Mouse (Mus musculus) C2C12 (cell line): ENCODE data around the gene S1pr2.

ENCODE experiments used
- CEBPB ChIP-seq: IDR thresholded peaks from one replicate; pipeline ENCODE4 v1.6.1; 2011; ENCODE audit warnings: low read depth, mild to moderate bottlenecking, control low read depth, moderate library complexity
- CTCF ChIP-seq: IDR thresholded peaks from one replicate; pipeline ENCODE4 v1.5.1; 2011; ENCODE audit not compliant: control insufficient read depth, insufficient read depth, insufficient read length
- FOSL1 ChIP-seq: IDR thresholded peaks from one replicate; pipeline ENCODE4 v1.8.0; 2011; ENCODE audit warnings: mild to moderate bottlenecking, low read length; ENCODE audit not compliant: poor library complexity, insufficient read depth, severe bottlenecking
- MAX ChIP-seq: IDR thresholded peaks from one replicate; pipeline ENCODE4 v1.6.1; 2011; ENCODE audit warnings: mild to moderate bottlenecking, control low read depth
- MYOD1 ChIP-seq: IDR thresholded peaks from one replicate; pipeline ENCODE4 v1.6.1; 2011; ENCODE audit warnings: low read depth; ENCODE audit not compliant: control insufficient read depth, insufficient read length
- MYOG ChIP-seq: IDR thresholded peaks from one replicate; pipeline ENCODE4 v1.6.1; 2011; ENCODE audit not compliant: control insufficient read depth, insufficient read length; ENCODE audit errors: extremely low read depth
- USF1 ChIP-seq: IDR thresholded peaks from one replicate; pipeline ENCODE4 v1.6.1; 2011; ENCODE audit warnings: low read depth, mild to moderate bottlenecking, control low read depth, moderate library complexity

GRCm38 (mm10) chr9:20951441-20951840 is 25.1 kb downstream of the S1pr2 start:
- TF ChIP-seq MYOG (no peak), CTCF (no peak), USF1 (no peak), CEBPB (no peak), MAX (peak; percentile 84), MYOD1 (no peak), FOSL1 (no peak)
